Mouse (Mus musculus): ENCODE results near the gene Haus5.
A peak's percentile ranks its signal among the peaks of the same experiment; 100 is the strongest.

The Haus5 gene

GRCm38 (mm10) chr7:30664529-30665200 is at the start of gene Haus5:
Haus5 (minus strand) TSS chr7:30664994.
- peak; percentile 78 for DNase-seq (ENCODE audit: low spot score)

- no peak for DNase-seq (ENCODE audit: low spot score)
These were observed 47.1 kb upstream of the Haus5 start, which contains the start of gene Atp4a for GRCm38 (mm10) chr7:30711942-30712341. Atp4a (plus strand) TSS chr7:30712209.

- DNase-seq (ENCODE audit: low spot score), result no peak
These were observed 42.6 kb upstream of the Haus5 start for GRCm38 (mm10) chr7:30707441-30707840.

- no peak for DNase-seq (ENCODE audit: low spot score)
These were observed 41.6 kb upstream of the Haus5 start for GRCm38 (mm10) chr7:30706214-30706882.

GRCm38 (mm10) chr7:30698589-30698988 is 33.8 kb upstream of the Haus5 start, which contains the start of gene 2200002J24Rik:
2200002J24Rik (plus strand) TSS chr7:30698926.
- DNase-seq (ENCODE audit: low spot score), result no peak

GRCm38 (mm10) chr7:30698101-30698500 is 33.3 kb upstream of the Haus5 start:
- DNase-seq (ENCODE audit: low spot score), result no peak

GRCm38 (mm10) chr7:30688325-30688724 is 23.5 kb upstream of the Haus5 start:
- DNase-seq (ENCODE audit: low spot score), result no peak

- DNase-seq (ENCODE audit: low spot score), result no peak
These were observed 18.6 kb upstream of the Haus5 start for GRCm38 (mm10) chr7:30683425-30683824.

- no peak for DNase-seq (ENCODE audit: low spot score)
These were observed 17.1 kb upstream of the Haus5 start for GRCm38 (mm10) chr7:30681897-30682296.

GRCm38 (mm10) chr7:30678263-30678975 is 13.6 kb upstream of the Haus5 start:
- DNase-seq (ENCODE audit: low spot score), result no peak

- no peak for DNase-seq (ENCODE audit: low spot score)
These were observed 6.7 kb upstream of the Haus5 start, which contains the start of gene Pmis2 for GRCm38 (mm10) chr7:30671480-30671879. Pmis2 (minus strand) TSS chr7:30671605.

- no peak for DNase-seq (ENCODE audit: low spot score)
These were observed 4.4 kb upstream of the Haus5 start for GRCm38 (mm10) chr7:30669229-30669628.

- DNase-seq (ENCODE audit: low spot score), result no peak
These were observed 527 bp upstream of the Haus5 start for GRCm38 (mm10) chr7:30665321-30665720.

- peak; percentile 96 for DNase-seq (ENCODE audit: low spot score)
These were observed 14.9 kb downstream of the Haus5 start, which contains the start of gene Rbm42 for GRCm38 (mm10) chr7:30649591-30650540. Rbm42 (minus strand) TSS chr7:30650317.

GRCm38 (mm10) chr7:30639083-30639482 is 25.7 kb downstream of the Haus5 start:
- no peak for DNase-seq (ENCODE audit: low spot score)

GRCm38 (mm10) chr7:30636395-30636794 is 28.4 kb downstream of the Haus5 start:
- no peak for DNase-seq (ENCODE audit: low spot score)

- no peak for DNase-seq (ENCODE audit: low spot score)
These were observed 29.0 kb downstream of the Haus5 start, which contains the start of gene Etv2 for GRCm38 (mm10) chr7:30635752-30636151. Etv2 (minus strand) TSS chr7:30635852.

- no peak for DNase-seq (ENCODE audit: low spot score)
These were observed 30.2 kb downstream of the Haus5 start for GRCm38 (mm10) chr7:30634621-30635020.

GRCm38 (mm10) chr7:30633762-30634412 is 30.9 kb downstream of the Haus5 start:
- DNase-seq (ENCODE audit: low spot score), result no peak

- no peak for DNase-seq (ENCODE audit: low spot score)
These were observed 35.8 kb downstream of the Haus5 start for GRCm38 (mm10) chr7:30629013-30629412.

GRCm38 (mm10) chr7:30626647-30627046 is 38.1 kb downstream of the Haus5 start:
- no peak for DNase-seq (ENCODE audit: low spot score)
